Mouse (Mus musculus) frontal cortex, adult (tissue): ENCODE data around the gene Gm8947.
"Not testable (repeated sequence)": the region's sequence is repeated elsewhere in the genome, so short reads cannot be mapped to it uniquely, and the experiment has no call there.

Experiments used
- ATAC-seq: cut with Nextera tagmentation; 2 replicates; pipeline ENCODE4 v1.9.2; 2017; ENCODE audit warnings: mild to moderate bottlenecking, moderate library complexity, mixed read lengths; ENCODE audit not compliant: low TSS enrichment

Gm8947 gene

DNA sequence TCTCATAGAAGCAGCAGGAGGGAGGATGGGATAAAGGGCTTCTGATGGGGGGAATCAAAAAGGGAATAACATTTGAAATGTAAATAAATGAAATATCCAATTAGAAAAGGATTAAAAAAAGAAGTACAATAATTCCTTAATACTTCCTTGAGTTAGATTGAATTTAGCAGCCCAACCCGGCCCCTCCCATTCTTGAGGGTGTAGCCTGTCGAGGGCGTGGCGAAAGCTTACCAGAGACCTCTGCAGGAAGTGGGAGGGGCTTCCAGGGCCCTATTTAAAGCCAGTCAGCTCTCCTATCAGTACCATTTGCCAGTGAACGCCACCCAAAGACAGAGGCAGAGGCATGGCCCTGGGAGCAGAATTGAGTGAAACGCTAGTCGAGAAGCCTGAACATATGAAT, at the start of gene Gm8947:
Gm8947 (plus strand) TSS at position 302 of the 400 bp plus-strand sequence.
- not testable (repeated sequence) for ATAC-seq

DNA sequence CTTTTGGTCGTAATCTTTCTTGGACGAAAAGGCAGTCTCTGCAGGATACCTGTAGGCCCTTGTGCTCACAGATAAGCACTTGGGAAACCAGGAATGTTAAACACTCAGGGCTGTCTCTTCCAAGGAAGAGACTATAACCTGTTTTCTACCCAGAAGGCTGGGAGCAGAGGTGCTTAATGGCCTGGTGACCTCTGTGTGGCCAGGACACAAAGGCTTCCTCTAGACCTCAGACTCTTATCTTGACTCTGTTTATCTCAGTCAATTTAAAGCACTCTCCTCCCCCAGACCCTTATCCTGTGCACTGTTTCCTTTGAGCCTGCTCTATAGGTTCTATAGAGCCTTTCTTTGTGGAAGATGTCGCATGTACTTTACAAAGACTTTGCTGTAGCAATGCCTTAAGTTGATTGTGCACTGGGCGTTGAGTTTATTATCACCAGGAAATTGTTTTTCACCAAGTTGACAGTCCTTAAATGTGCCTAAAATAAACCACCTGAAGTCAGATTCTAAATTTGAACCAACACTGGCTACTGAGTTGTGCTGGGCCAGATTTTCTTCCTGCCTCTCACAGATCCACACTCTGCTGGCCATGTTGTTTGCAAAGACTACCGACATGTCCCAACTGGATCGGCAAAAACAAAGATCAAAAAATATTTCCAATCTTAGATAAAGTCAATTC, 47.6 kb upstream of the Gm8947 start:
- ATAC-seq = no peak

DNA sequence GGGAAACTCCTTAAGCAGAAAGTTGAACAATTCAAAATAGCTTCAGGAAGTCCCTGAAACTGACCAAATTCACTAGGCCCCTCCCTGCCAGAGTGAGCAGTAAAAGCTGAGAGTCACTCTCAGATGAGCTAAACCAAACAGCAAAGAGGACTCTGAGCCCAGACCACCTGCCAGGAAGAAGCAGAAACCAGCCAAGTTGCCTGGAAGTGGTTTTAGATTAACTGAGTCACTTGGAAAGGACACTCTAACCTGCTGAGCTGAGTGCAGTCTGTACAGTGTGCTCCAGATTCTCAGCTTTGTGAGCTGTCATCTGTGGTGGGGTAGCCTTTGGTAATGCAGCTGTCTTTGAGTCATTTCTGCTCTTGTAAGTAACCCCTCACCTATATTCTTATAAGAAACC, 44.4 kb upstream of the Gm8947 start:
- no peak for ATAC-seq

DNA sequence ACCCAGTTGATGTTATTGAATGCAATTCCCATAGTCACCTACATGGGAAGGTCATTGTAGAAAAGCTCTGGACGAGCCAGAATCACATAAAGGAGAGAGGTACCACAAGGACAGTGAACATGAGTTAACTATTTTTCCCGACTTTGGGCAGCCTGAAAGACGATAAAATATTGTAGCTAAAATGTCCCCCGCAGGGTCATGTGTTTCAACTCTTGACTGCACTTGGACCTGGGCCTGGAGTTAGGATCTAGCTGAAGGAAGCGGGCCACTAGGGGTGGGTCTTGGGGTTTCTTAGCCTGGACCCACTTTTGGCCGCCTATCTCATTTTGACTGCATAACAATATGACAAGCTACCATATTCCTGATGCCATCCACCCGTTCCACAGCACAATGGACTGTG, 42.0 kb upstream of the Gm8947 start:
- ATAC-seq = no peak

DNA sequence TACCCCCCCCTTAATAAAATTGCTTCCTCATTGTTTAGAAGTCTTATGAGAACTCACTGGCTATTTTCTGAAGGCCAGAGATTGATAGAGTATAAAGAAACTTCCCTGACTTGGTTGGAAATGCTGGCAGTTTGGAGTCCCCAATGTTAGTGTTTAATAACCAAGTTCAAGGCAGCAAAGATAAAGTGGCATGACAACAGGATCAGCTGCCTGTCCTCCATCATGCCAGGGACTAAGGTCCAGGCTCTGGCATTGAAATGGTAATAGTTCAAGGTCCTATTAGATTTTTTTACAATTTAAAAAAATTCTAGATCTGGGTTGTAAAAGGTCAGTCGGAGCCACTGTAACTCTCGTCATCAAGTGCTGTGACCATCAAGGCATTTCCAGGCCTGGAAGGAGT, 41.1 kb upstream of the Gm8947 start:
- no peak for ATAC-seq

DNA sequence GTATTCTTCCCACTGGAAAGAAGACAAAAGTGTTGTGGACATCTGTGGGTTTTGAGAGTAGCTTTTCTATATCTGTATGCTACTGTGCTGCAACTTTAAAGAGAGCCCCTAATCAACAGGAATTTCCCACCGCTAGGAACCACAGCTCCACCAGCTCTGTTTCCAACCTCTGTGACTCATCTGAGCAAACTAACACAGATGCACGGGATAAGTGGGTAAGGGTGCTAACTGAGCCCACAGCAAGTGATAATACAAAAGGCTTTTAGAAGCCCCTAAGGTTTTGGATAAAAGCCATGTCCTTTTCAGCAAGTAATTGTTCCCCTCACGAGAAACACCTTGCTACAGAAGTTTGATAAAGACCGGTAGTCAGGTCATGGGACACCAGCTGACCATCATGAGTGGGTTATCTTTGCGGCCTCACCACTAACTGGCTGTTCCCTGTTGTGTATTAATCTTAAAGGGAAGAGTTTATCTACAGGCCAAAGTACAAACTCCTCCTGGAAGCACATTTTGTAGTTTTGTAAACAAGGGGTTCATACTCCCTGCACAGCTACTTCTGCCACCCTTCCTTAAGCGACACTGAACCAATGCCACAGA, 39.0 kb upstream of the Gm8947 start:
- ATAC-seq = no peak

DNA sequence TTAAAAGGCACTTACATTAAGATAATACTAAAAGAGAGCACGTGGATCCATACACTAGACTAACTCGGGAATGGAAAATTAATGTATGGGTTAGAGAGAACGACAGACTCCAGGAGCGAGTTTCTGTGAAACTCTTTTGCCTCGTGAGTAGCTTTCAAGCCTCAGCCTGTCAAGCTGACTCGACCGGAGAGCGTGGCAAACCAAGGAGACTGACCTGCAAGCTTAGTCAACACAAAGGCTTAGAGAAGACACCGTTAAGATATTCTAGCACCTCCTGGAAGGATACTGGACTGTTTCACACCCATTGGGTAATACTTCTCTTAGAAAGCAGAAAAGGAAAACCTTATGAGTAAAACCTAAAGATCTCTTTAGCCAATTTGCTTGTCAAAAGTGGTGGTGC, 38.0 kb upstream of the Gm8947 start:
- ATAC-seq = not testable (repeated sequence)

DNA sequence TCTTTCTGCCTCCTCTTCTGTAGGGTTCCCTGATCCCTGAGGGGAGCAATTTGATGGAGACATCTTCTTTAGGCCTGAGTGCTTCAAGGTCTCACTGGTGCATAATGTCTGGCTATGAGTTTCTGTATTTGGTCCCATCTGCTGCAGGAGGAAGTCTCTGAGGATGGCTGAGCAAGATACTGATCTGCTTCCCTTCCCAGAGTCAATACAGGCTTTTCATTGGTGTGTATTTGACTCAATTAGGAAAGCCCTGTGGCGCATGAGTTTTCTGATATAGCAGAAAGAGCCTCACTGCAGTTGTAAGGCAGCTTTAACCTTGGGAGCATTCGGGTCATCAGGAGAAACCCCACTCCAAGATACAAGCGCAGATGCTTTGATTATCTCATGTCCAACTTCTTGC, 36.0 kb upstream of the Gm8947 start:
- ATAC-seq = no peak

DNA sequence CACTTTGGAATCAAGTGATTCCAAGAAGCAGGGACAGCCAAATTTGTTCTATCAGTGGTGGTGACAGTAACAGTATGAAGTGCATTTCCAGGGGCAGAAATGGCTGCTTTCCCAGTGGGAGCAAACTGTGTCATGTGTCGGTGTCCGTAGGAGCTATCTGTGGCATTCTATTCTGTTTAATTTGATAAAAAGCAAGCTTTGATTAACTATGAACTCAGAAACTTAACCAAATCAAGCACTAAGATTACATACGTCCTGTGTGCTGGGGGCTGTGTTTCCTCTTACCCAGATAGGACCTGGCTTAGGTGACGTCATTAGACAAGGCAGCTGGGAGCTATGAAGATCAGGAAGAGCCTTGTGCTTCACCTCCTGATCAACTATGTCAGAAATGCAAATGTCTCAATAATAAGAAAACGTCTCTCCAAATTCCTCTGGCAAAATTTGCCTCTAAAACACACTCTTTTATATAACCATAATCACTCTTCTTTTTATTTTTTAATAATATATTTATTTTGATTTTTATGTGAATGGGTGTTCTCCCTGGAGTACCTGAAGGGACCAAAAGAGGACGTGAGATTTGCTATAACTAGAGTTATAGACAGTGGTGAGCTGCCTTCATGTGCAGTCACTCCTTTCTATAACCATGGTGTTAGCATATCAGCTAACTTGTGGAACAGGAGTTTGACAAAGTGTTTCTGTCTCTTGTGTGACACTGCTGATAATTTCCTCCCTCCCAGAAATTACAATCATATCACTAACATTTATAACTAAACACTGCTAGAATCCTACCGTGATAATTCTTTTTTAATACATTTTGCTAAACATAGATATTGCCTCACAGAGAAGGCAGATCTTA, 35.2 kb upstream of the Gm8947 start:
- ATAC-seq = no peak

DNA sequence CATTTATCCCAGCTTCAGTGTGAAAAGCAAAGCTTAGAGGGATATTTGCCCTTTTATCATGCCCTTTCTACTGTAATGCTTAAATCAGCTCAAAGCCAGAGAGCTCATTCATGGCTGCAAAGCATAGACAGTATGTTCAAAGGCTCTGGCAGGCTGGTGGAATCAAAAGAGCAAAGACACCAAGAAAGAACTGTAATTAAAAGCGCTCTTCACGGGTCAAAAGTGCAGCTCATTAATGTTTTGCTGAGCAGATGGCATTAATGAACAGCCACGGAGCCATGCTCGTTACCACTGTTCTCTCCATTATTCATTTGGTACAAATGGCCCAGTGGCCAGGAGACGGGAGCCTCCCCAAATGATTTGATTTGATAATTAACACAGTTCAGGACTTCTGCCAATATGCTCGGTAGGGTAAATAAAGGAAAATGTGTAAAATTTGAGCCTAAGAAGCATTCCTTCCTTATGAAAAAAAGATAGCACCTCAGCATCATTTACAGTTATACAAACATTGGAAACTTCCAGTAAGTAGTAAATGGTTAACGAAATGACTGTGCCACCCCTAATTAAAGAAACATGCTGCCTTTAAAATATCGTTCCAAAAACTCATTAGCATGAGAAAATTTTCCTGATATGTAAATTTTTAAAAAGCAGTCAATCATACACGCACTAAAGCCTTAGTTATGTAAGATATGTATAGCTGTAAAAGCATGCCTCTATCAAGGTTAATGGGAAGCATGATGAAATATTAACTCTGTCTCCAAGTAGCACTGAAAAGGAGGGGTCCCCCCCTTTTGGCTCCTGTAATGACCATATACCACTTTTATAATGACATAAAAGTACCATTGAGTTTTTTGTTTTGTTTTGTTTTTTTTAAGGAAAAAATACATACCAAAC, 34.0 kb upstream of the Gm8947 start:
- ATAC-seq = no peak

DNA sequence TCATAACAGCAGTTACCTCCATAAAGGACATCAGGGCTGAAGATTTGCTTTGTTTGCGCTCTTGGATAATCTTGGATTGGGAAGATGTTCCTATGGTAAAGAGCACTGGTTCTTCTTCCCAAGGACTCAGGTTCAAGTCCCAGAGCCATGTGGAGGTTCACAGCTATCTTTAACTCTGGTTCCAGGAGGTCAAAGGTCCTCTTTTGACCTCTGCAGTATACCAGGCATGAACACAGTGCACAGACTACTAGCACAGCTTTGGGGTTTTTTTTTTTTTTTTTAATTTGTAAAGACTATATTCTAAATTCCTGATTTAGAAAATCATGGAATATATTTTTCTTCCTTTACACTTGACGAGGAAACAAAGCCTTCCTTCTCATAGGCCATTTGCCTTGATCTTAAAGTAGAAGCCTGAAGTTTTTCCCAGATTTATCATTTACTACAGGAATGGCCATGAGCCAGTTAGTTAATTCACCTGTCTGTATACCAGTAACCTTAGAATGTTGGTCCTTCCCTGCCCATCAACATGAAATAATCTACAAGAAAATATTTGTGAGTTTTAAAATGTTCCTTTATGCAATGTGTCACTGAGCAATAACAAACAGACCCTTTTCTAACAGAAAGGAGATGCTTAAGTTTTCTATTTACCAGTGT, 33.2 kb upstream of the Gm8947 start:
- no peak for ATAC-seq

DNA sequence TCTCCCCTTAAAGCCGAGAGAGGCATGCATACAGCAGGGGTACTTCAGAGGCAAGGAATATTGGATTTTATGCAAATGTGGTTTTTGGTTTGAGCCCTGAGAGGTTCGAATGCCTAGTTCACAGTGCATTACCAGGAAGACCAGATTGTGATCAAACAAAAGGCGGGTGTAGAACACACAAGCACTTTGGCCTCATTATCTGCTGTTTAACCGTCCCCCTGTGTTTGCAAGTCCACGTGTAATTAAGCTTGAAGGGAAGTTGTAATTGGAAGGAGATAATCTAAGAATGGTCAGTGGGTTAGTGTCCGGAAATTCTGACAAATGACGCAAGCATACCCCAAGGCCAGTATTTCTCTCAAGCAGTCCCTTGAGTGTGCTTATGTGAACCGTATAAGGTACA, 26.1 kb upstream of the Gm8947 start:
- no peak for ATAC-seq

DNA sequence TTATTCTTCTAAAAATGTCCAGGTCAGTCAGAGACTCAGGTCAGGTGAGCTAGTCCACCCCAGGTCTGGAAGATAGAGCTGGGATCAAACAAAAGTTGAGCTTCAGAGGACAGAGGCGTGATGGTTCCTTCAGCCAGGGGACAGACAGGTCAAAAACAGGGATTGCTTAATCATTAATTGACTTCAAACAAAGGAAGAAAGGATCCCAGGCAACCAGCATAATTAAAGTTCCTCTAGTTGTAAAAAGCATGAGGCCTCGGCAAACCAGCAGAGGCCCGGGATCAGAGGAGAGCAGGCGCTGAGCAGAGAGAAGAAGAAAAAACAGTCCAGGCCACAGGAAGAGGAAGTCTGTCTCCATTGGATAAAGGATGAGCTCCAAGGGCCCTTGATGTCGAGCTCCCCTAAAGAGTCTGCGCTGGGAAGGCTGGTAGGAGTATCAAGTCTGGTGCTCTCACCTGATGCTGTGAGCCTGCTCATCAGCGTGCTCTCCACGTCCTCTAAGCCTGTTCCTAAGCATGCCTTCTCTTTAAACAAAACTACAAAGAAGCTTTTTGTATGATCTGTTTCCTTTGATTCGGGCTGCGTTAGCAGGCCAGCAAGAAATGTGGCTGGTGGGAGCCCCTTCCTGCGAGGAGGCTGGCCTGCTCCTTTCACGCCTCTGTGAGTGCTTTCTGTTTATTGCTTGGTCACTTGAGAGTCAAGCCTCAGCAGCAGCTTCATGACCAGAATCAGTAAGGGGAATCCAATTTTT, 24.7 kb upstream of the Gm8947 start:
- ATAC-seq = 0 out of 2 replicates have a peak, but pooled peaks have one; percentile 16

DNA sequence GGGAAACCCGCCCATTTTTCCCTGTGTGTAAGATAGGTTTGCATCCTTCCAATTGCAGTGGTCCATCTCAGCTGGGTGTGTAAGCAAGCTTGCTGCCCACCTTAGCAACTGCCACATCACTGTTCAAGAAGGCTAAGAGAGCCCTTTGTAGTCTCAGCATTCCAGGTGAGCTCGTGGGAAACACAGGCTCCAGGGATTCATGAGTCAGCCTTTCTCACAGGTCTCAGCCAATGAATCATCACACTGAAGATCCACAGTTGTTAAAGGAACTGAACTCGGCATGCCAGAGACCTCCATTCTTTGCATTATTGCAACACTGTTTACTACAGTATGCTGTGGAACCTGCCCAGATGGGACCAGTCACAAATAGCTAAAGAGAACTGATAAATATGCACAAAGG, 23.5 kb upstream of the Gm8947 start:
- ATAC-seq = peak; percentile 28; the same call in 1 of the 2 replicates

DNA sequence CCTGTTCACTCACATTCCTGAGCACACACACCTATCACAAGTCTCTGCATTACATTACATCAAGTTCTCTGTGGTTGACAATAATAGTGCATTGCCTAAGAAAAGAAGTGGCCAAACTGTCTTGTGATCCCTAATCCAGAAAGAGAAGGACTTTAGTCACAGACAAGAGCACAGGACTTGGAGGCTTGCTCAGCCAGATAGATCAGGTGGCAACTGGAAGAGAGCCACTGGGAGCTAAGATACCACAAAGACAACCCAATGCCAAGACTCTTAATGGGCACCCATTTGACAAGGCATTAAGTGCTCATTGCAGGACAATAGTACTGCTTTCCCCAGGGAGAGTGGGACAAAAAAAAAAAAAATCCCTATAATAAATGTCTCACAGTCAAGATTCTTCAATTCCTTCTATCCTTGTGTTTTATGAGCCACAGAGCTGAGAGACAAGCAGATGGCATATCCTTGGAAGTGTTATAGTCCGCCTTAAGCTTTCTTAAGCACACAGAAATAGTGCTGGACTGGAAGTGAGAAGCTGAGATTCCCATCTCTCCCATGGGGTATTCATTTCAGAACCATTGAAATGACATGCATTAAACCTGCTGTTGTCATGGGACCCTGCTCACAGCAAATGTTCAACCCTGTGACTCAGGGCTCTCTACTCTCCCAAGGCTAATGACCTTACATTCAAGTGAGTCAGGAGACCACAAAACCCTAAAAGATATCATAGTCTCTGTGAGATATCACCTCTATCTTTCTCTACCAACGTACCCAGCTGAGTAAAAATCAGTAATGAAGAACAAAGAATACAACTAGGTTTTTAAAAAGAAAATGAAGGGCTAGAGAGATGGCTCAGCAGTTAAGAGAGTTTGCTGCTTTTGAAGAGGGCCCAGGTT, 20.4 kb upstream of the Gm8947 start:
- ATAC-seq = peak; percentile 99

DNA sequence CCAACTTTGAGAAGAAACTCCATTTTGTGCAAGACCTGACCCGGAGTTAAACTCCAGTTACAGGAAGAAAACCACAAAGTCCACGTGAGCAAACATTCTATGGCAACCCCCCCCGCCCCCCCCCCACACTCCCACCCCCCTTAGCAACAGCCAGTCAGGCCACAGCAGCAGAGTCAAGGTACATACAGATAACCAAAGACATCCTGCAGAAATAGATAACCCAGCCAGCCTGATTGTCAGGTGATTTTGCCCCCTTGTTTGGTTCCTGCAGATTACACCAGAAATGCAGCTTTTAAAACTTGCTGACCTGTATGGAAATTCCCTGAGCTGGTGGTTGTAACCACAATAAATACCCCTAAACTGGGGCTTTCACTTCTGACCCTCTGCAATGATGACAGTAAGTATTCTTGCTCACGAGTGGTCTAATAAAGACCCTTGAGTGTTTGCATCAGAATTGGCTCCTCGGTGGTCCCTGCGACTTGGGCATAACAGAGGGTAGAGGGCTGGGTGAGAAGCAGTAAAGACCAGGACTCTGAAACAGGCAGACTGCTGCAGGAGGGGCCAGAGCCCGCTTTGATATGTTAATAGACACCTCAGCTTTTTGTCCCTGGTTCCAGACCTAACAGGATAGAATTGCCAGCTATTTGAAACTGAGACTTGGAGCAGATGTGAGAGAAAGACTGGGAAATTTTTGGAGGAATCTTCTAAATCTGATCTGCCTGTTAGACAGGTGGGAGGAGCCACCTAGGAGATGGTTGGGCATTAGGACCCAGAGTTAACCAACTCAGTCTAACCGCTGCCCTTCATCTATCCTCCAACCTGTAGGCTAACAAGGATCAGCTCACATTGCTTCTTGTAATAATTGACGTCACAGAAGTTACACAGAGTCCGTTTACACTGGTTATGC, 14.9 kb upstream of the Gm8947 start:
- ATAC-seq = no peak; the same call in 1 of the 2 replicates

DNA sequence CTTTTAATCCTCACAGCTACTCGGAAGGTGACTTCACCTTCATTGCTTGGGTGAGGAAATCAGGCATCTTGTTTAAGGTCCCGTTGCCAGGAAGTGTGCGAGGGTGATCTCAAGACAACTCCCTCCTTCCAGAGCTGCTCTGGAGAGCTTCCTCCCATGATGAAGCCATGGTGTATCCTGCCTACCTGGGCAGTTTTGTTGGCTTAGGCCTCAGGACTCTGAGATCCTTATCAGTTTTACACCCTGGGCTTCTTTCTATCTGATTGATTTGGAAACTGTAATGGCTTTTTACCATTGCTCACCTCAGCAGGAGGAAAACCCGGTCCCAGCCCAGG, 14.3 kb upstream of the Gm8947 start:
- no peak for ATAC-seq

DNA sequence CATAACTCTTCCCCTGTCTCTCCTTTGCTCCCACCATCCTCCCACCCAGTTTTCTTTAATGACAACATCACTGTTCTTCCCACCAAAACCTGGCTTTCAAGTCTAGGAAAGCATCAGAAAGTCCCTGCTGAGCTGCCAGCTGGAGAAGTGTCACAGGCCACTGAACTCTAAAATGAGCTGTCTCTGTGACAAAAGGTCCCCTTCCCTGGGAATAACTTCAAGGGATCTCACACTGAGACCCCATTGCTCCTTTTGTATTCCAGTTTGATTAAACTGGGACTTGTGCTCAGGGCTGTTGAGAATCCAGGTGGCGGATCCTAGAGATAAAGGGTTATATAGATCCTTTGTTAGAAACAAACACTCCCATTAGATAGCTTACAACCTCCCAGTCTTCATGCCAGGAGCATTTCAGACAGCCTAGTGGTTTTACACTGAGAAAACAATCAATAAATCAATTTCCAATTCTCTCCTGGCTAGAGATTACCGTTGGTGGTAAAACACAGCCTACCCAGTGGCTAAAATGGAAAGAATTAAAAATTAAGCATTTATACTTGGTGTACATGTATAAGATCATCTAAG, 13.6 kb upstream of the Gm8947 start:
- no peak for ATAC-seq
